Mouse (Mus musculus) heart, adult 2 months (tissue): ENCODE measurements at regions not wholly inside any gene's neighbourhood (a gene's known extent, or its start where the extent isn't known, plus 50 kb on each side); places are given as distances from the start of the nearest gene placed in this dataset.

Source experiments
- CTCF ChIP-seq: fragments of 200-600 bp; IDR thresholded peaks from 2 replicates; pipeline ENCODE4 v1.8.1; 2022; ENCODE audit warnings: antibody characterized with exemption, mild to moderate bottlenecking, moderate library complexity
- EP300 ChIP-seq: fragments of 200-500 bp; IDR thresholded peaks from 2 replicates; pipeline ENCODE4 v1.6.1; 2011; ENCODE audit warnings: low read depth, low read length, control low read depth; ENCODE audit not compliant: insufficient read depth
- POLR2A ChIP-seq: fragments of 200-500 bp; IDR thresholded peaks from 2 replicates; pipeline ENCODE4 v1.6.1; 2011; ENCODE audit warnings: mild to moderate bottlenecking, low read depth, low read length, control low read depth; ENCODE audit not compliant: insufficient read depth

GRCm38 (mm10) chr3:147283724-147284123 lies 431.6 kb downstream of the Ttll7 start:
- TF ChIP-seq CTCF (no peak), POLR2A (no peak), EP300 (no peak)
